Mouse (Mus musculus) midbrain, embryonic 14.5 days (tissue): ENCODE results near the gene Olfr305. TPM values are rescaled to one million over a fixed set of nuclear protein-coding genes. Genes with fewer than 3 reads are reported as not detected.
"Not testable (repeated sequence)": the region's sequence is repeated elsewhere in the genome, so short reads cannot be mapped to it uniquely, and the experiment has no call there.

Source experiments
- ATAC-seq: fragments of 200-750 bp; cut with Nextera tagmentation; 2 replicates; pipeline ENCODE4 v1.8.0; 2017; ENCODE audit warnings: moderate number of reproducible peaks, moderate library complexity; ENCODE audit not compliant: low FRiP score, low TSS enrichment
- DNase-seq: peaks from one replicate; pipeline ENCODE4 v3.0.0-alpha.2; 2015
- H3K27ac ChIP-seq: fragments of 300-500 bp; sonication (generic); replicated peaks from 2 replicates; pipeline ENCODE4 v1.5.1; 2014; ENCODE audit warnings: mild to moderate bottlenecking, low read depth, low read length, moderate library complexity
- H3K27me3 ChIP-seq: fragments of 300-500 bp; sonication (generic); 2 replicates; pipeline ENCODE4 v1.6.1; 2014; ENCODE audit warnings: low read length, control low read depth, mixed read lengths; ENCODE audit not compliant: control insufficient read depth, insufficient read depth
- H3K36me3 ChIP-seq: fragments of 300-500 bp; sonication (generic); 2 replicates; pipeline ENCODE4 v1.6.1; 2014; ENCODE audit warnings: low read length, control low read depth; ENCODE audit not compliant: control insufficient read depth, insufficient read depth
- H3K4me1 ChIP-seq: fragments of 300-500 bp; sonication (generic); 2 replicates; pipeline ENCODE4 v1.6.1; 2014; ENCODE audit warnings: mild to moderate bottlenecking, antibody characterized with exemption, low read length, control low read depth; ENCODE audit not compliant: control insufficient read depth, insufficient read depth
- H3K4me2 ChIP-seq: fragments of 300-500 bp; sonication (generic); 2 replicates; pipeline ENCODE4 v1.6.1; 2014; ENCODE audit warnings: mild to moderate bottlenecking, low read length, moderate library complexity
- H3K4me3 ChIP-seq: fragments of 300-500 bp; sonication (generic); replicated peaks from 2 replicates; pipeline ENCODE4 v1.5.1; 2014; ENCODE audit warnings: low read depth, low read length
- H3K9ac ChIP-seq: fragments of 300-500 bp; sonication (generic); replicated peaks from 2 replicates; pipeline ENCODE4 v1.6.1; 2014; ENCODE audit warnings: mild to moderate bottlenecking, low read length, moderate library complexity
- H3K9me3 ChIP-seq: fragments of 300-500 bp; sonication (generic); 2 replicates; pipeline ENCODE4 v1.6.1; 2016; ENCODE audit warnings: low read length, control low read depth, mixed read lengths; ENCODE audit not compliant: control insufficient read depth
- WGBS: fragments of 180-500 bp; shearing (Covaris S2); extraction: QIAGEN DNeasy Blood & Tissue Kit; methylation state at CpG from one replicate; pipeline ENCODE4 v1.1.7; 2014; 5-methylcytosine and 5-hydroxymethylcytosine counted together
- polyA plus RNA-seq: library from polyadenylated mRNA; unstranded; fragments of >200 nt; fragmentation: Nextera tagmentation; extraction: Ambion mirVana; gene quantifications from 2 replicates; pipeline ENCODE4 v1.2.1, GENCODE M21; 2014

Olfr305 gene
- polyA plus RNA-seq: not detected in 2 replicates

DNA sequence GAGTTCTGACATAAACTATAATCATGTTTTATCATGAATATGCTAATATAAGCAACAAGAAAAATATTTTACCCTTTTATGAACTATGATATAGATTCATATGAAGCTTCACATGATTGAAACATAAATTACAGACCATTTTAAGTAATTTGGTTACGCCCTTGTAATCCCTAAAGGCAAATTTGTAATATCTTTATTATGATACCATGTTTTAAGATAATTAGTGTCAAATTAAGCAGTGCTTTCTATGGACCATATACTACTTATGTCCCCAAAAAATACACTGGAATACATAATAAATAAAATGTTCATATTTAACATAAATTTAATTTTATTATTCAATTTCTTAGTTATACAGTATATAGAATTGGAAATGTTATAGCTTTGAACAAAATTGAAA, at the start of gene Olfr305:
Gene Olfr305 (minus strand): TSS at position 101 of the 400 bp plus-strand sequence.
- Histone ChIP-seq H3K27me3 (no peaks in the 10 kb centered on the region), H3K9me3 (no peaks in the 10 kb centered on the region), H3K27ac (no peak within 1 kb of the TSS), H3K36me3 (no peaks in the 10 kb centered on the region), H3K4me1 (no peaks in the 10 kb centered on the region), H3K9ac (no peak within 1 kb of the TSS), H3K4me2 (no peak within 1 kb of the TSS), H3K4me3 (no peak within 1 kb of the TSS)
- ATAC-seq (no peak), DNase-seq (no peak)
- WGBS: 90% methylated on average over 1 of the region's 1 CpGs

DNA sequence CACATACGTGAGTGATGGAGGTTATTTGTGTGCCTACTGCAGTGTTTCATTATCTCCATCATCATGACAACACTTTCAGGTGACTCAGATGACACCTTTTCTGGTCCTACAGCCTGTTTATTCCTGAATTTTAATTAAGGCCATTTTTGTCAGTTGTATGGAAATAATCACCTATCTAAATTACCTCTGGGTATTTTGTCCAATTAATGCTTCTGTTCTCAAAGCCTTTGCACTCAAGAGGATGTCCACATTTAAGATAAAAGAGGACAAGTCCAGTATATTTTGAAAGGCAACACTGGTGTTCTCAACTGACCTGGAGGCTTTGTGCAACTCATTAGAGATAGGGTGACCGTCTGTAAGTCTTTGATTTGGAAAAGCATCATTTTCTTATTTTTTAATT, 36.8 kb upstream of the Olfr305 start, which contains the start of gene Olfr301:
Gene Olfr301 (plus strand): TSS at position 301 of the 400 bp plus-strand sequence.
- Histone ChIP-seq H3K4me3 (no peak within 1 kb of the TSS), H3K27me3 (no peaks in the 10 kb centered on the region), H3K9me3 (no peaks in the 10 kb centered on the region), H3K4me2 (no peak within 1 kb of the TSS), H3K36me3 (no peaks in the 10 kb centered on the region), H3K27ac (no peak within 1 kb of the TSS), H3K4me1 (no peaks in the 10 kb centered on the region), H3K9ac (no peak within 1 kb of the TSS)
- ATAC-seq (no peak), DNase-seq (no peak)
- 88% methylated on average over 2 of the region's 2 CpGs for WGBS

DNA sequence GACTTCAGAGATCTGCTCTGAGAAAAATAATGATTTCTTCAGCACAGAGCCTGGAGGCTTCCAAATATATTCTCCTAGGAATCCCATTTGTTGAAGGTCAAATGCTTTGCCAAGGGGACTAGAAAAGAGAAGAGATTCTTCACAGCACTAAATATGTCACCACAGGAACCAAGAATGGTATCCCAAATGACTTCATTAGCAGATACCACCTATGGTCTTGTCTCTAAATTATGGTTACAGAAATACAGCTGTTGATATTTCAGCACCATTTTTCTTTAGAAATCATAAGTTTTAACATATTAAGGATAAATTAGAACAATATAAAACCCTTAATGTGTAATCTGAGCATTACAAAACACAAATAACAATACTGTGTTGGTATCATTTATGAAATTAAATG, 31.0 kb upstream of the Olfr305 start, which contains the start of gene Olfr303:
Gene Olfr303 (minus strand): TSS at position 101 of the 400 bp plus-strand sequence.
- H3K36me3 ChIP-seq: no peaks in the 10 kb centered on the region
- H3K27me3 ChIP-seq: no peaks in the 10 kb centered on the region
- H3K9ac ChIP-seq: no peak within 1 kb of the TSS
- no peaks in the 10 kb centered on the region for H3K4me1 ChIP-seq
- no peak within 1 kb of the TSS for H3K4me2 ChIP-seq
- no peak within 1 kb of the TSS for H3K27ac ChIP-seq
- H3K9me3 ChIP-seq: no peaks in the 10 kb centered on the region
- H3K4me3 ChIP-seq: no peak within 1 kb of the TSS
- DNase-seq (peak; percentile 1), ATAC-seq (no peak)

DNA sequence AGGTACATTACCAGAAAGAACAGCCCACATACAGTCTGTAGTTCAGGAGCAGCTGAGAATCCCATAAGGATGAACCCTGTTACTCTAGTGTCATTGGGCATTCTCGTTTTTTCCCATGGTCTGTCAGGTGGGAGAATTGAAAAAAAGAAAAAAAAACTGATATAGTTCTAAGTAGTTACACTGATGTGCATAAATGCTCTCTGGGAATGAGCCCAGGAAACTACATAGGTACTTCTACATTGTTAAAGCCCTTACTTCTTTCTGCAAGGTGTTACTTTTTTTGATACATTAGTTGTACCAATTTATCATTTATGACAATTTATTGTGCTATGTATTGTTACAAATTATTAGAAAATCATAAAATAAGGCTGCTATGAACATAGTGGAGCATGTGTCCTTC, 19.8 kb upstream of the Olfr305 start, which contains the start of gene Olfr304:
Gene Olfr304 (minus strand): TSS at position 101 of the 400 bp plus-strand sequence.
- Histone ChIP-seq H3K4me2 (no peak within 1 kb of the TSS), H3K9ac (no peak within 1 kb of the TSS), H3K27ac (no peak within 1 kb of the TSS), H3K9me3 (no peaks in the 10 kb centered on the region), H3K27me3 (no peaks in the 10 kb centered on the region), H3K4me1 (no peaks in the 10 kb centered on the region), H3K4me3 (no peak within 1 kb of the TSS), H3K36me3 (no peaks in the 10 kb centered on the region)
- WGBS: 76% methylated on average over 1 of the region's 1 CpGs
- ATAC-seq (no peak), DNase-seq (no peak)

DNA sequence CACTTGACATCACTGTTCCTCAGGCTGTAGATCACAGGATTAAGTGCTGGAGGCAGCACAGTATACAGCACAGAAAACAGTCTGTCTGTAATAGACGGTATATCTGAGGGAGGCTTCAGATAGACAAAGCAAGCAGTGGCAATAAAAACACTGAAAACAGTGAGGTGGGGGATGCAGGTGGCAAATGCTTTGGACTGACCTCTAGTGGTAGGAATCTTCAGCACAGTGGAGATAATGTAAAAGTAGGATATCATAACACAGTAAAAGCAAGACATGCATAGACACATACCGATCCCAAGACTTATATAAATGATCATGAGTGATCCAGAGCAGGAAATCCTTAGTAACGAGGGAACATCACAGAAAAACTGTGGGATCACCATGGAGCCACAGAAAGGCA, 19.0 kb upstream of the Olfr305 start:
- no peak overlapping the region for H3K4me3 ChIP-seq
- no peak overlapping the region for H3K27ac ChIP-seq
- DNase-seq (no peak), ATAC-seq (no peak)
- H3K9me3 ChIP-seq: no peaks in the 10 kb centered on the region
- H3K9ac ChIP-seq: no peak overlapping the region
- H3K36me3 ChIP-seq: no peaks in the 10 kb centered on the region
- H3K4me1 ChIP-seq: no peaks in the 10 kb centered on the region
- 73% methylated on average over 3 of the region's 3 CpGs for WGBS
- no peaks in the 10 kb centered on the region for H3K27me3 ChIP-seq
- no peak overlapping the region for H3K4me2 ChIP-seq

DNA sequence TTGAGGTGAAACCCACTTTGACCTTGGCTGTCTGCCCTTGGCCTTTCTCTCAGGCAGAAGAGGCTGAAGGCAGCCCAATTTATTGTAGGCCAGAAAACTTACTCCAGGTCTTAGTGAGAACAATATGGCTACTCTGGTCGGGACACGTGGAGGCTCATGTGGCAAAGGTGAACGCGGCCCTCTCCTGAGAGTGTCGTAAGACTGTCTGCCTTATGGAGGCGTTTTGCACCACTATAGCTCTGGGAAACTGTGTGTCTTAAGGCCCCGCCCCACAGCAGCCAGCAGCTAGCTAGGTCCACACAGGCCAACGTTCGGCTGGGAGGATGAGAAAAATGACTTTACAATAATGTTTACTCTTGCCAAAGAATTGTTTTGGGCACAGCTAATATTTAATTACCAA, 20.4 kb downstream of the Olfr305 start:
- not testable (repeated sequence) for H3K27me3 ChIP-seq, H3K27ac ChIP-seq

DNA sequence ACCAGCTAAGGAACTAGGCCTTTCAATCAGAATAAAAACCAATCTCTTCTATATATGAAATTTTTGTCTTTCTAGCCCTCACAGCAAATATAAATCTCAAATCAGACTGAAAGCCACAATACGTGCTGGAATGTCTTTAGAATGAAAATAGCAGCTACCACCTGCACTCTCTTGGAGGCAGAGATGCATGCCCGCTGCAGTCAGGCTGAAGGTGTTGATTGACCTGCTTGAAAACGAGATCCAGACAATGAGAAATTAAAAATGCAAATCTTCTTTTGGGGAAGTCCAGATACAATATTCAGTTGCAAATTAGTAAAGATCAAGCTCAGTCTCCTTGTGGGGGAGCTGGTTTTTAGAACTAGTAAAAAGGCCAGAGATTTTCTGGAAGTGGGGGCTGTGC, 22.5 kb downstream of the Olfr305 start:
- H3K4me1 ChIP-seq: no peaks in the 10 kb centered on the region
- ATAC-seq (no peak), DNase-seq (no peak)
- WGBS: 62% methylated on average over 3 of the region's 3 CpGs
- H3K27me3 ChIP-seq: no peaks in the 10 kb centered on the region
- H3K36me3 ChIP-seq: no peaks in the 10 kb centered on the region
- H3K27ac ChIP-seq: no peak overlapping the region
- H3K4me3 ChIP-seq: no peak overlapping the region
- H3K9ac ChIP-seq: no peak overlapping the region
- H3K9me3 ChIP-seq: 0 out of 2 replicates have a peak, but pooled peaks cover 5% of the 10 kb centered on the region
- no peak overlapping the region for H3K4me2 ChIP-seq

More for the DNA sequence above, 20.4 kb downstream of the Olfr305 start:
- not testable (repeated sequence) for ATAC-seq, H3K36me3 ChIP-seq, H3K9me3 ChIP-seq, DNase-seq, H3K4me2 ChIP-seq, H3K4me3 ChIP-seq, H3K9ac ChIP-seq, H3K4me1 ChIP-seq
- WGBS: 93% methylated on average over 9 of the region's 9 CpGs

DNA sequence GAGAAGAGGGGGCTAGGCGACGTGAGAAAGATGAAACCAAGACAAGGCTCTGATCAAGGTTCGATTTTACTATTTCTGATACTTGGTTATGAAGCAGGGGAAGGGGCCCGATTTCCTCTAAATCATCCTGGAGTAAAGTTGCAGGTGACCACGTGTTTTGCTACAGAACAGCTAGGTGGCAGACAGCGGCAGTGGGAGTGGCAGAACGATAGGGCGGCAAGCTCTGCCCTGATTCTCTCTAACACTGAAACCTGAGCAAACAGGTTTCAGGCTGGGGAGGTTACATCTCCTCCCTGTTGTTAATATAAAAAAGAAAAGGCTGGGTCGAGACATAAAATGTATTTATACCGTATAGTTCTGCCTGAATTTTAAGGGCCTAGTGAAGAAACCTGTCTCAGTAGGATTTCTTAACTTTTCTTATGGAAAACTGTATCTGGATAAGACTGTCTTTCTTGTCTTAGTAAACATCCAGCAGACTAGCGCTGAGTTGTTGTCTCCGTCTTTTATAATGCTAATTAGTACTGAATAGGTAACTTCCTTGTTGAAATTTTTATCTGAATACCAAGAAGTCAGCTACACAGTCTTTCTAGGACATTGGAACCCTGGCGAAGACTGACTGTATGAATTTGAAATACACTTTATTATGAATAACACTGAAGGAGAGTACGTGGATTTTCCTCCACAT, 23.7 kb downstream of the Olfr305 start:
- Histone ChIP-seq H3K4me2 (no peak overlapping the region), H3K36me3 (no peaks in the 10 kb centered on the region), H3K27me3 (no peaks in the 10 kb centered on the region), H3K27ac (no peak overlapping the region), H3K9me3 (no peaks in the 10 kb centered on the region), H3K4me1 (no peaks in the 10 kb centered on the region), H3K4me3 (no peak overlapping the region), H3K9ac (no peak overlapping the region)
- 85% methylated on average over 14 of the region's 14 CpGs for WGBS
- DNase-seq (no peak), ATAC-seq (no peak)

DNA sequence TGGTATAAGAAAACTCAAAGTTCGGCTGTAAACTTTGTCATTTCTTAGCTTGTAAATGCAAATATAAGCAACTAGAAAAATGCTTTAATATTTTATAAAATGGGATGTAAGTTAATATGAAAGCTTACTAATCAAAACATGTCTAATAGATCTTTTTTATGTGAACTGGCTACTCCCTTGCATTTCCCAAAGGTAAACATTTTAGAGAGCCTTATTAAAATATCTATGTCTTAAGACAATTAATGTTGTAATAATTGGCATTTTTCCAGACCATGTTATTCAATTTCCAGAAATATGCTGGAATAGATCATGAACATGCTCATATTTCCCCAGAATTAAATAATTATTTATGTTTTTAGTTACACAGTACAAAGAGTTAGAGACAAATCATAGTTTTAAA, 29.2 kb downstream of the Olfr305 start, which contains the start of gene Olfr307:
Gene Olfr307 (minus strand): TSS at position 101 of the 400 bp plus-strand sequence.
- 75% methylated on average over 1 of the region's 1 CpGs for WGBS
- Histone ChIP-seq H3K36me3 (no peaks in the 10 kb centered on the region), H3K4me3 (no peak within 1 kb of the TSS), H3K4me2 (no peak within 1 kb of the TSS), H3K27ac (no peak within 1 kb of the TSS), H3K4me1 (no peaks in the 10 kb centered on the region), H3K9me3 (no peaks in the 10 kb centered on the region), H3K9ac (no peak within 1 kb of the TSS), H3K27me3 (no peaks in the 10 kb centered on the region)
- DNase-seq (no peak), ATAC-seq (no peak)
